Mouse (Mus musculus): ENCODE results near the gene Phf5a.

Phf5a gene

DNA sequence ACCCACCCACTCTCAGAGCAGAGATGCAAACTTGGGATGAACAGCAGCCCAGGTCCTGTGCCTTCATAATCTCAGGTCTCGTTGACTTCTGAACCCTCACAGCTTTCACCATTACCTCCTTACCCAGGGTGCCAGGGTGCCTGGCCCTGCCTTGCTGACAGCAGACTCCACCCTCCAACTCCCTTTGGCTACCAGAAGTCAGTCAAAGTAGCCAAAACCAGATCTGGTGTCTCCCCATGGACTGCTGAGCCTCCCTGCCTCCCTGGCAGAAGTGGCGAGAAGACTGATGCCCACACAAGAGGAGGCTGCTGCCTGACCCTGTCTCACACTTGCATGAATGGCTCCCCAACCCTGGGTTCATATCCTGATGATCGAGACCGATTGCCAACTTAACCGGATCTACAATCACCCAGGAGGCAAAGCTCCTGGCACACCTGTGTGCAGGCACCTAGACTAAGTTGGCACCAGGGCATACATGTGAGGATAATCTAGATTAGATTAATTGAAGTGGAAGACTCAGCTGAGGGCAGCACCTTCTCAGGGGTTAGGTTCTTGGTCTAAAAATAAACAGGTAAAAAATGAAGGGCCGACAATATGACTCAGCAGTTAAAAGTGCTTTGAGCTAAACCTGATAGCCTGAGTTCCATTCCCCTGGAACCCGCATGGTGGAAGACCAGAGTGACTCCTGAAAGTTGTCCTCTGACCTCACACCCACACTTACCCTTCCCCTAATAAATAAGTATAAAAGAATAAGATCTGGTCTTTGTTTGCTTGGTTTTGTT, 43.1 kb downstream of the Phf5a start:
- no peak for DNase-seq (ENCODE audit: low spot score)

DNA sequence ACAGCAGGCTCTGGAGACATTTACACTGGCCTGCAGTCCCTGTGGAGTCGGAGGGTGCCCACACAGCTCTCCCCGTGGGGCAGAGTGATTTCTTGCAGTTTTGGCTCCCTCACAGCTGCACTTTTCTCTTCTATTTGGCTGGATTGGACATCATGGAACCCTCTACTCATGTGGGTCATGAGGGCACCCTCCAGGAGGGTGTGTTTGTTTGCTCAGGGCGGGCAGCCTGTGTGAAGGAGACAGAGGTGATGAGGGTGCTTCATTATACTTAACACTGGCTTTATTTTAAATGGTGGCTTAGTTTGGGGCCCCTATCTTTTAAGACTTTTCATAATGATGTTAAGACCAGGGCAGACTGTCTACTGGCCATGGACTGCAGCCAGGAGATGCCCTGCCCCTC, 46.9 kb downstream of the Phf5a start:
- no peak for DNase-seq (ENCODE audit: low spot score)

DNA sequence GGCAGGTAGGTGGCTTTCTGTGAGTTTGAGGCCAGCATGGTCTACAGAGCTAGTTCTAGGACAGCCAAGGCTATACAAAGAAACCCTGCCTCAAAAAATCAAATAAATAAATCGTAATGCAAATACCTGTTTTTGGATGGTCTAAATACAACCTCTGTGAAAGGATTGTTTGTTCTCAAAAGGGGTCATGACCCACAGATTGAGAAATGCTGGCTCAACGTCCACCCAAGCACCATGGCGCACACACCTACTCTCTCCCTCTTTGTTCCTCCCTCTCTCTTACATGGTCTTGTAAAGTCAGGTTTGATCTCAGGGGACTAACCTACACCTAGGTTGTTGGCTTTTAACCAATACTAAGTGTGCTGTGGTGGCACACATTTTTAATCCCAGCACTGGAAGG, 49.1 kb downstream of the Phf5a start:
- no peak for DNase-seq (ENCODE audit: low spot score)

DNA sequence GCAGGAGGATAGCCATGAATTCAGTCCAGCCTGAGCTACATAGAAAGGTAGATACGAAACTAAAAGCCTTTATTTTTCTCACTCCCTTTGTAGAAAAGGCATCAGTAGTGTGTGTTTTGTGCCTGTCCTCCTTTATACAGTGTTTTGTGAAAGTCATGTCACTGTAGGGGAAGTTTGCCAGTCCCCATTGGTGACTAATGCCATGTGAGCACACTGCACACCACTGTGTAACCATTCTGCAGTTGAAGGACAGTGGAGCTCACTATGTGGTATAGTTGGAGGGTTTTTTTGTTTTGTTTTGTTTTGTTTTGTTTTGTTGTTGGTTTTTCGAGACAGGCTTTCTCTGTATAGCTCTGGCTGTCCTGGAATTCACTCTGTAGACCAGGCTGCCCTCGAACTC, 53.3 kb downstream of the Phf5a start:
- DNase-seq (ENCODE audit: low spot score) = no peak

DNA sequence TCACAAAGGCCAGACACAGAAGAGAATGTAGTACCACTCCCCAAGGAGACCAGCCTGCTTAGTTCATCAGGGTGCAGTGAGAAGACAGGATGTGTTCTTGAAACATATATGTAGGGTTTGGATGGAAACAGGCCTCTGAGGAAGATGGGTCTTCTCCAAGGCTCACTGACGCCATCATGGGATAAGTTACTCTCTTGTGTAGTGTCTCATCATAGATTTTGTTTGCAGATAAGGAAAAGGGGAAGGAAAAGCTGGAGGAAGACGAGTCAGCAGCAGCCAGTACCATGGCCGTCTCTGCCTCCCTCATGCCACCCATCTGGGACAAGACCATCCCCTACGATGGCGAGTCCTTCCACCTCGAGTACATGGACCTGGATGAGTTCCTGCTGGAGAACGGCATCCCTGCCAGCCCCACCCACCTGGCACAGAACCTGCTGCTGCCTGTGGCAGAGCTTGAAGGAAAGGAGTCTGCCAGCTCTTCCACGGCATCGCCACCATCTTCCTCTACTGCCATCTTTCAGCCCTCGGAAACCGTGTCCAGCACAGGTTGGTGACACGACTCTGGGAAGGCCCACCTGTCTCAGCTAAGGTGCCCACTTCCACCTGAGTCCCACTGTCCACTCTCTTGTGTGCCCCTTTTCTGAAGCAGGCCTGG, 56.9 kb downstream of the Phf5a start:
- DNase-seq (ENCODE audit: low spot score) = no peak

All from ovary, postnatal 36 days (tissue).